25 mouse cellular contexts compared by ENCODE assay signal in the genomic region with DNA sequence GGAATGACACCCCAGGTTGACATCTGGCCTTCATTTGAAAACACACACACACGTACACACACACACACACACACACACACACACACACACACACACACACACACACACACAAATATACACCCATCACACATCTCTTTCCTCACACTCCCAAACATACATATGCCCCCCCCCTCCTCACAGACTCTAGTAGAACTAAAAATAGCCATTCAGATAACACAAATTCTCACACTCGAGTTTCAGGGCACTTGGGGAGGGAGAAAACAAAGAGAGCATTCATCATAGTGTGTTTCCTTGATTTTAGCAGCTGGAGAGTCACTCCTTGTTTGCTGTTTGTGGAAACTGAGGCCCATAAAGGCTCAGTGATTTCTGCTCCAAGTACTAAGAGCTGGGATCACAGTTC. TPM values are rescaled to one million over a fixed set of nuclear protein-coding genes. Genes with fewer than 3 reads are reported as not detected.
"Had no signal": no experiment of that assay in that cellular context is flagged by ENCODE, and none has a peak within 500 bp of the region (broad histone marks: within the 10 kb centered on the region; RNA-seq: fewer than 3 reads in every experiment).

No protein-coding gene starts in this region.

- ATAC-seq: liver, embryonic 12.5 days; midbrain, embryonic 13.5 days; midbrain, embryonic 16.5 days had no signal

- H3K4me3 ChIP-seq: limb, embryonic 10.5 days; limb, embryonic 13.5 days; liver, embryonic 12.5 days; liver, embryonic 15.5 days; lung, embryonic 15.5 days; megakaryocyte, embryonic 14.5 days; midbrain, embryonic 10.5 days; midbrain, embryonic 13.5 days; myocyte; neural tube, embryonic 13.5 days; stomach, embryonic 15.5 days had no signal

- H3K4me1 ChIP-seq: limb, embryonic 10.5 days; limb, embryonic 13.5 days; liver, embryonic 12.5 days; liver, embryonic 15.5 days; lung, embryonic 15.5 days; megakaryocyte, embryonic 14.5 days; midbrain, embryonic 10.5 days; midbrain, embryonic 13.5 days; neural tube, embryonic 13.5 days; stomach, embryonic 15.5 days had no signal

- H3K27ac ChIP-seq: limb, embryonic 10.5 days; limb, embryonic 13.5 days; liver, embryonic 12.5 days; liver, embryonic 15.5 days; lung, embryonic 15.5 days; midbrain, embryonic 10.5 days; midbrain, embryonic 13.5 days; neural tube, embryonic 13.5 days; stomach, embryonic 15.5 days had no signal

- H3K9ac ChIP-seq: limb, embryonic 13.5 days; liver, embryonic 12.5 days; liver, embryonic 15.5 days; lung, embryonic 15.5 days; midbrain, embryonic 13.5 days; neural tube, embryonic 13.5 days; stomach, embryonic 15.5 days had no signal

- H3K36me3 ChIP-seq: limb, embryonic 10.5 days; limb, embryonic 13.5 days; liver, embryonic 12.5 days; liver, embryonic 15.5 days; lung, embryonic 15.5 days; midbrain, embryonic 10.5 days; midbrain, embryonic 13.5 days; neural tube, embryonic 13.5 days; stomach, embryonic 15.5 days had no signal

- H3K27me3 ChIP-seq: limb, embryonic 13.5 days; liver, embryonic 12.5 days; liver, embryonic 15.5 days; lung, embryonic 15.5 days; megakaryocyte, embryonic 14.5 days; midbrain, embryonic 13.5 days; neural tube, embryonic 13.5 days; stomach, embryonic 15.5 days had no signal

- H3K4me2 ChIP-seq: limb, embryonic 13.5 days; liver, embryonic 12.5 days; liver, embryonic 15.5 days; lung, embryonic 15.5 days; midbrain, embryonic 13.5 days; neural tube, embryonic 13.5 days; stomach, embryonic 15.5 days had no signal

- H3K9me3 ChIP-seq: limb, embryonic 10.5 days; limb, embryonic 13.5 days; liver, embryonic 12.5 days; liver, embryonic 15.5 days; lung, embryonic 15.5 days; megakaryocyte, embryonic 14.5 days; midbrain, embryonic 10.5 days; midbrain, embryonic 13.5 days; neural tube, embryonic 13.5 days; stomach, embryonic 15.5 days had no signal

- DNase-seq: kidney, postnatal 14 days; kidney, postnatal 4 days; liver; lung, adult 18-20 months; lung, postnatal 10 days; lung, postnatal 36 days; retina, postnatal 1 day; right cerebral cortex, postnatal 25 days; spleen, adult 18-20 months; thymus, postnatal 25 days had no signal

RNA-seq across cellular contexts. Expression of gene Dnah3, which starts 41.1 kb away (rescaled TPM):
- total RNA-seq: monocyte, adult 5-6 weeks; neutrophil, adult 5-6 weeks had no signal
- polyA plus RNA-seq: kidney, embryonic 16.5 days; limb, embryonic 10.5 days; limb, embryonic 13.5 days; liver, embryonic 12.5 days; liver, embryonic 15.5 days; midbrain, embryonic 10.5 days; neural tube, embryonic 13.5 days had no signal
